Mouse (Mus musculus) C2C12 (cell line): Measurements from ENCODE around the gene Agrn.

Source experiments
- CEBPB ChIP-seq: IDR thresholded peaks from one replicate; pipeline ENCODE4 v1.6.1; 2011; ENCODE audit warnings: low read depth, mild to moderate bottlenecking, control low read depth, moderate library complexity
- CTCF ChIP-seq: IDR thresholded peaks from one replicate; pipeline ENCODE4 v1.5.1; 2011; ENCODE audit not compliant: control insufficient read depth, insufficient read depth, insufficient read length
- FOSL1 ChIP-seq: IDR thresholded peaks from one replicate; pipeline ENCODE4 v1.8.0; 2011; ENCODE audit warnings: mild to moderate bottlenecking, low read length; ENCODE audit not compliant: poor library complexity, insufficient read depth, severe bottlenecking
- MAX ChIP-seq: IDR thresholded peaks from one replicate; pipeline ENCODE4 v1.6.1; 2011; ENCODE audit warnings: mild to moderate bottlenecking, control low read depth
- USF1 ChIP-seq: IDR thresholded peaks from one replicate; pipeline ENCODE4 v1.6.1; 2011; ENCODE audit warnings: low read depth, mild to moderate bottlenecking, control low read depth, moderate library complexity

- no peak for TF ChIP-seq CTCF
- TF ChIP-seq FOSL1: no peak
- TF ChIP-seq USF1: no peak
- no peak for TF ChIP-seq MAX
- TF ChIP-seq CEBPB: no peak
Measured at GRCm38 (mm10) chr4:156168611-156169010, 28.7 kb downstream of the Agrn start.
